Comparison of ENCODE assay signal across 9 mouse cellular contexts in genomic region chr1:87650611-87651079, GRCm38 (mm10). TPM values are rescaled to one million over a fixed set of nuclear protein-coding genes. Genes with fewer than 3 reads are reported as not detected.
DNase-seq lines count a peak whose midpoint lies in the region; ATAC-seq and TF ChIP-seq lines count a peak whose summit lies in the region.
"Had no signal": no experiment of that assay in that cellular context is flagged by ENCODE, and none has a peak within 500 bp of the region (broad histone marks: within the 10 kb centered on the region; RNA-seq: fewer than 3 reads in every experiment).

No protein-coding gene starts in this region.

- H3K36me3 ChIP-seq in liver, embryonic 11.5 days (ENCODE audit: control insufficient read depth, insufficient read depth, low read length) = no peaks in the 10 kb centered on the region
- H3K36me3 ChIP-seq in stomach, postnatal 0 days (ENCODE audit: control insufficient read depth, insufficient read depth, low read length) = no peaks in the 10 kb centered on the region
- H3K36me3 ChIP-seq in midbrain, embryonic 14.5 days (ENCODE audit: control insufficient read depth, insufficient read depth, low read length) = no peaks in the 10 kb centered on the region
- H3K36me3 ChIP-seq in midbrain, embryonic 15.5 days (replicated peaks) = no peaks in the 10 kb centered on the region
- H3K36me3 ChIP-seq: neural tube, embryonic 13.5 days had no signal

- peak overlapping the region; percentile 56 for H3K4me2 ChIP-seq in liver, embryonic 11.5 days
- H3K4me2 ChIP-seq in stomach, postnatal 0 days (replicated peaks; ENCODE audit: low read depth) = no peak overlapping the region
- H3K4me2 ChIP-seq in midbrain, embryonic 14.5 days (ENCODE audit: low read length) = no peak overlapping the region
- no peak overlapping the region for H3K4me2 ChIP-seq in midbrain, embryonic 15.5 days
- H3K4me2 ChIP-seq: neural tube, embryonic 13.5 days had no signal

- WGBS in liver, embryonic 11.5 days = 42% methylated on average over 8 of the region's 8 CpGs
- WGBS in stomach, postnatal 0 days = 54% methylated on average over 8 of the region's 8 CpGs
- WGBS in midbrain, embryonic 14.5 days = 84% methylated on average over 8 of the region's 8 CpGs
- 83% methylated on average over 8 of the region's 8 CpGs for WGBS in midbrain, embryonic 15.5 days

- peaks cover 36% of the 10 kb centered on the region for H3K4me1 ChIP-seq in liver, embryonic 11.5 days (replicated peaks; ENCODE audit: control insufficient read depth, insufficient read depth, low read length)
- no peaks in the 10 kb centered on the region for H3K4me1 ChIP-seq in stomach, postnatal 0 days (replicated peaks; ENCODE audit: control insufficient read depth, insufficient read depth)
- H3K4me1 ChIP-seq in midbrain, embryonic 14.5 days (ENCODE audit: control insufficient read depth, insufficient read depth, low read length) = no peaks in the 10 kb centered on the region
- no peaks in the 10 kb centered on the region for H3K4me1 ChIP-seq in midbrain, embryonic 15.5 days
- H3K4me1 ChIP-seq: neural tube, embryonic 13.5 days had no signal

- H3K4me3 ChIP-seq in layer of hippocampus, adult 2 months = no peak overlapping the region
- no peak overlapping the region for H3K4me3 ChIP-seq in liver, embryonic 11.5 days (ENCODE audit: low read depth, low read length)
- H3K4me3 ChIP-seq in stomach, postnatal 0 days (ENCODE audit: low read depth, low read length) = no peak overlapping the region
- no peak overlapping the region for H3K4me3 ChIP-seq in midbrain, embryonic 14.5 days (replicated peaks; ENCODE audit: low read depth, low read length)
- H3K4me3 ChIP-seq in midbrain, embryonic 15.5 days = no peak overlapping the region
- H3K4me3 ChIP-seq: neural tube, embryonic 13.5 days had no signal

- H3K9ac ChIP-seq in liver, embryonic 11.5 days (ENCODE audit: low read depth, low read length) = peak overlapping the region; percentile 32
- H3K9ac ChIP-seq in stomach, postnatal 0 days (ENCODE audit: low read length) = no peak overlapping the region
- H3K9ac ChIP-seq in midbrain, embryonic 14.5 days (replicated peaks; ENCODE audit: low read length) = no peak overlapping the region
- no peak overlapping the region for H3K9ac ChIP-seq in midbrain, embryonic 15.5 days
- H3K9ac ChIP-seq: neural tube, embryonic 13.5 days had no signal

- no peak for DNase-seq in layer of hippocampus, adult 2 months (ENCODE audit: low spot score in 2 of 2)
- DNase-seq in layer of hippocampus, adult 8-10 months (ENCODE audit: low spot score in 2 of 2) = no peak
- DNase-seq in heart, adult 8-10 months (ENCODE audit: low spot score) = peak; percentile 47
- no peak for DNase-seq in liver, embryonic 11.5 days (ENCODE audit: low spot score)
- peak; percentile 66 to 94 for DNase-seq in natural killer cell, adult 2 months (ENCODE audit: low spot score in 2 of 2)
- no peak for DNase-seq in stomach, postnatal 0 days (ENCODE audit: low spot score)
- no peak for DNase-seq in midbrain, embryonic 14.5 days

- no peak for TF ChIP-seq EP300 in stomach, postnatal 0 days (optimal IDR thresholded peaks at IDR 0.05)

- H3K27me3 ChIP-seq in liver, embryonic 11.5 days (replicated peaks; ENCODE audit: control insufficient read depth, insufficient read depth, low read length) = no peaks in the 10 kb centered on the region
- H3K27me3 ChIP-seq in stomach, postnatal 0 days (ENCODE audit: control insufficient read depth, insufficient read depth, low read length) = no peaks in the 10 kb centered on the region
- no peaks in the 10 kb centered on the region for H3K27me3 ChIP-seq in midbrain, embryonic 14.5 days (ENCODE audit: control insufficient read depth, insufficient read depth, low read length)
- H3K27me3 ChIP-seq in midbrain, embryonic 15.5 days (replicated peaks) = no peaks in the 10 kb centered on the region
- H3K27me3 ChIP-seq: neural tube, embryonic 13.5 days had no signal

- peak overlapping the region; percentile 29; the same call in 1 of the 2 replicates for H3K27ac ChIP-seq in layer of hippocampus, adult 2 months
- peak overlapping the region; percentile 67 for H3K27ac ChIP-seq in liver, embryonic 11.5 days (ENCODE audit: low read depth, low read length)
- H3K27ac ChIP-seq in stomach, postnatal 0 days (replicated peaks) = no peak overlapping the region
- no peak overlapping the region for H3K27ac ChIP-seq in midbrain, embryonic 14.5 days (replicated peaks; ENCODE audit: low read depth, low read length)
- no peak overlapping the region for H3K27ac ChIP-seq in midbrain, embryonic 15.5 days
- H3K27ac ChIP-seq: neural tube, embryonic 13.5 days had no signal

- TF ChIP-seq CTCF in layer of hippocampus, adult 2 months (conservative IDR thresholded peaks at IDR 0.05) = no peak
- no peak for TF ChIP-seq CTCF in stomach, postnatal 0 days (IDR thresholded peaks at IDR 0.05; ENCODE audit: low read depth)

- ATAC-seq in liver, embryonic 11.5 days (replicated peaks; ENCODE audit: low FRiP score) = peak; percentile 71
- ATAC-seq in stomach, postnatal 0 days (ENCODE audit: low FRiP score, low TSS enrichment) = no peak
- ATAC-seq in midbrain, embryonic 14.5 days (ENCODE audit: low FRiP score, low TSS enrichment) = no peak
- no peak for ATAC-seq in midbrain, embryonic 15.5 days (replicated peaks)

- H3K9me3 ChIP-seq in liver, embryonic 11.5 days (ENCODE audit: control insufficient read depth, low read length) = no peaks in the 10 kb centered on the region
- no peaks in the 10 kb centered on the region for H3K9me3 ChIP-seq in stomach, postnatal 0 days (ENCODE audit: control insufficient read depth, low read length)
- H3K9me3 ChIP-seq in midbrain, embryonic 14.5 days (ENCODE audit: control insufficient read depth, low read length) = no peaks in the 10 kb centered on the region
- H3K9me3 ChIP-seq in midbrain, embryonic 15.5 days = no peaks in the 10 kb centered on the region
- H3K9me3 ChIP-seq: neural tube, embryonic 13.5 days had no signal

RNA-seq across cellular contexts. Expression of gene Inpp5d, which starts 30.5 kb away (rescaled TPM):
- 10 to 100 TPM; 14.1 to 21.0 TPM for total RNA-seq in layer of hippocampus, adult 2 months (2021)
- 10 to 100 TPM; 12.3 to 64.3 (median 33.4) TPM for total RNA-seq in layer of hippocampus, adult 8-10 months (2022)
- total RNA-seq in heart, adult 8-10 months (2022) = 10 to 100 TPM in 1 of 4 experiments, 1 to 10 TPM in 3; 8.8 to 12.5 (median 9.7) TPM
- polyA plus RNA-seq in liver, embryonic 11.5 days (2014; fragmentation: Nextera tagmentation; extraction: Ambion mirVana) = 30.8 and 31.0 TPM in 2 replicates
- 2.6 and 2.8 TPM in 2 replicates for polyA plus RNA-seq in stomach, postnatal 0 days (2015; fragmentation: Nextera tagmentation; extraction: Ambion mirVana)
- polyA plus RNA-seq in midbrain, embryonic 14.5 days (2014; fragmentation: Nextera tagmentation; extraction: Ambion mirVana) = 1.9 and 4.6 TPM in 2 replicates
- 4.8 and 5.4 TPM in 2 replicates for polyA plus RNA-seq in midbrain, embryonic 15.5 days (2015; fragmentation: Nextera tagmentation; extraction: Ambion mirVana)

Comparison
In these comparisons a context has a peak if more than half of its experiments do, and no peak if none do; other contexts are left out.
1. DNase-seq: peak in heart, adult 8-10 months (single experiment) and natural killer cell, adult 2 months (2 of 2); none in layer of hippocampus, adult 2 months (0 of 2), layer of hippocampus, adult 8-10 months (0 of 2), liver, embryonic 11.5 days (single experiment), stomach, postnatal 0 days (single experiment) and midbrain, embryonic 14.5 days (single experiment).
2. H3K27ac ChIP-seq: peak in layer of hippocampus, adult 2 months (single experiment) and liver, embryonic 11.5 days (single experiment); none in stomach, postnatal 0 days (single experiment), midbrain, embryonic 14.5 days (single experiment) and midbrain, embryonic 15.5 days (single experiment).